Mouse (Mus musculus) bone marrow, adult 2 months (tissue): Measurements from ENCODE around the gene Oas1e.

ENCODE experiments used
- CTCF ChIP-seq: fragments of 200-500 bp; IDR thresholded peaks from 2 replicates; pipeline ENCODE4 v1.5.1; 2011; ENCODE audit warnings: low read length, control low read depth; ENCODE audit not compliant: control insufficient read depth, insufficient read depth
- POLR2A ChIP-seq: fragments of 200-500 bp; IDR thresholded peaks from 2 replicates; pipeline ENCODE4 v1.6.1; 2011; ENCODE audit warnings: low read depth, mild to moderate bottlenecking, control low read depth, low read length, borderline replicate concordance; ENCODE audit not compliant: control insufficient read depth

DNA sequence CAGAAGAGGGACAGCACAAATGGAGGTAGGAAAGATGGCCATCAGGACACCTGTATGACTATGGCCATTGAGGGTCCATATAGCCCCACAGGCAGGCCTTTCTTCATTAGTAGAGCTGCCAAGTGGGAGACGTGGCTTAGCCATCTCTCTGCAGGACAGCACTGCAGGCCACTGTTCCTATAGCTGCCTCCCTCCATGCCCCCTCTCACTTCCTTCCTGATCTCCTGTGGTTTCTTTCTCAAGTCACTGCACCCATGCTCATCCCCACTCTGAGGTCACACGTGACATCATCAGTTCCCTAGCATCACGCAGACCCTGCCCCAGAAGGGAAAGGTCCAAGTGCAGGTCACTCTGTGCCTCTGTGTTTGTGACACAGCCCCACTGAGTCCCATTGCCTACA is 8.3 kb downstream of the Oas1e start:
- no peak for TF ChIP-seq CTCF
- no peak for TF ChIP-seq POLR2A
